Mouse (Mus musculus) stomach, embryonic 16.5 days (tissue): ENCODE measurements around the gene Acbd3. TPM values are rescaled to one million over a fixed set of nuclear protein-coding genes. Genes with fewer than 3 reads are reported as not detected.

Experiments used
- ATAC-seq: fragments of 200-750 bp; cut with Nextera tagmentation; 2 replicates; pipeline ENCODE4 v1.8.0; 2017; ENCODE audit warnings: moderate number of reproducible peaks, moderate TSS enrichment; ENCODE audit not compliant: insufficient read depth, low FRiP score
- H3K27ac ChIP-seq: fragments of 300-500 bp; sonication (generic); 2 replicates; pipeline ENCODE4 v1.5.1; 2014; ENCODE audit warnings: low read length
- H3K27me3 ChIP-seq: fragments of 300-500 bp; sonication (generic); 2 replicates; pipeline ENCODE4 v1.6.1; 2014; ENCODE audit warnings: low read length, control low read depth, mixed read lengths; ENCODE audit not compliant: control insufficient read depth, insufficient read depth
- H3K36me3 ChIP-seq: fragments of 300-500 bp; sonication (generic); 2 replicates; pipeline ENCODE4 v1.6.1; 2014; ENCODE audit warnings: low read length; ENCODE audit not compliant: control insufficient read depth, insufficient read depth
- H3K4me1 ChIP-seq: fragments of 300-500 bp; sonication (generic); 2 replicates; pipeline ENCODE4 v1.6.1; 2014; ENCODE audit warnings: low read length, control low read depth, mixed read lengths; ENCODE audit not compliant: control insufficient read depth, insufficient read depth
- H3K4me2 ChIP-seq: fragments of 300-500 bp; sonication (generic); 2 replicates; pipeline ENCODE4 v1.6.1; 2014; ENCODE audit warnings: low read depth, low read length, mixed read lengths
- H3K4me3 ChIP-seq: fragments of 300-500 bp; sonication (generic); replicated peaks from 2 replicates; pipeline ENCODE4 v1.5.1; 2014; ENCODE audit warnings: mild to moderate bottlenecking, low read length
- H3K9ac ChIP-seq: fragments of 300-500 bp; sonication (generic); 2 replicates; pipeline ENCODE4 v1.6.1; 2014; ENCODE audit warnings: low read length
- H3K9me3 ChIP-seq: fragments of 300-500 bp; sonication (generic); replicated peaks from 2 replicates; pipeline ENCODE4 v1.6.1; 2016; ENCODE audit warnings: low read length, control low read depth; ENCODE audit not compliant: control insufficient read depth
- WGBS: fragments of 180-500 bp; shearing (Covaris S2); extraction: QIAGEN DNeasy Blood & Tissue Kit; methylation state at CpG from one replicate; pipeline ENCODE4 v1.1.7; 2014; 5-methylcytosine and 5-hydroxymethylcytosine counted together
- polyA plus RNA-seq: library from polyadenylated mRNA; unstranded; fragments of >200 nt; fragmentation: Nextera tagmentation; extraction: Ambion mirVana; gene quantifications from 2 replicates; pipeline ENCODE4 v1.2.1, GENCODE M21; 2015

Acbd3 gene
- polyA plus RNA-seq, result 19.2 and 21.0 TPM in 2 replicates

DNA sequence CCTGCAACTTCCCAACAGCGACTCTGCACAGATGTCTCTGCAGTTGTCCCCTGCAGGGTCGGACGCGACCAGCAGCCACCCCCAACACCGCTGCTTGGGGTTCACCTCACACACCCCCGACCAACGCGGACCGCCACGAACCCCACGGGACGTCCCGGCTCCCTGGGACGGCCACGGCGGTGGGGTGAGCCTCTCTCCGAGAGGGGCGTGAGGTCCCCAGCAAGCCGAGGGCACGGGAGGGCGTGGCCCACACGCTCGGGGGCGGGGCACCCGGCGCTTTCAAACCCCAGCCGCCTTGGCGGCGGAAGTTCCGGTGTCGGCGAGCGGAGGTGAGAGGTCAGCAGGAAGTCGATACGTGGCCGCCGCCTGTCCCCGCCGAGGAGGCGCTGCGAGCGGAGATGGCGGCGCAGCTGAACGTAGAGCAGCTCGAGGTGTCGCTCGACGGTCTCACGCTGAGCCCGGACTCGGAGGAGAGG, at the start of gene Acbd3:
Acbd3 (plus strand) TSS at position 340 of the 476 bp plus-strand sequence.
- ATAC-seq, result peak; percentile 96
- no peaks in the 10 kb centered on the region for H3K27me3 ChIP-seq
- WGBS, result under 1% methylated on average over 52 of the region's 52 CpGs
- H3K4me2 ChIP-seq, result peak within 1 kb of the TSS; percentile 69
- peak within 1 kb of the TSS; percentile 82 for H3K4me3 ChIP-seq
- no peaks in the 10 kb centered on the region for H3K36me3 ChIP-seq
- H3K27ac ChIP-seq, result peak within 1 kb of the TSS; percentile 94
- H3K9me3 ChIP-seq, result no peaks in the 10 kb centered on the region
- peaks cover 21% of the 10 kb centered on the region for H3K4me1 ChIP-seq
- peak within 1 kb of the TSS; percentile 93 for H3K9ac ChIP-seq

DNA sequence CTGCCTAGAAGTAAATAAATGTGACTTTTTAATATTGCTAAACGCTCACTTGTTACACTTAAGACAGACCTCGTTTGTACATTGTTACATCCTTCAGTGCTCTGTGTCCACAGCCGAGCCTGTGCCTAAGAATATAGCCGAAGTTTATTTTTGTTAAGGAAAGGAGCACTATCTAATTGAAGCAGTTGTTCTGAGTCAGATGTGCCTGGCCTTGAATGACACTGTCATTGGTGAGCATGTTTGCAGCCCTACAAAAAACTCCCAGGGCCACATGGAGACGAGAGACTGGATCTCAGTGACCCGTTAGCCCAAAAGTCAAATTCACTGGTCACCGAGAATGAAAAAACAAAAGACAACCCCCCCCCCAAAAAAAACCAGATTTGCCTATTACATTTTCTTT, 34.6 kb upstream of the Acbd3 start:
- no peak overlapping the region for H3K4me3 ChIP-seq
- ATAC-seq, result no peak
- H3K4me1 ChIP-seq, result no peaks in the 10 kb centered on the region
- no peaks in the 10 kb centered on the region for H3K9me3 ChIP-seq
- WGBS, result 87% methylated on average over 7 of the region's 7 CpGs
- H3K27me3 ChIP-seq, result peaks cover 10% of the 10 kb centered on the region
- H3K4me2 ChIP-seq, result no peak overlapping the region
- no peaks in the 10 kb centered on the region; the same call in 1 of the 2 replicates for H3K36me3 ChIP-seq
- no peak overlapping the region for H3K27ac ChIP-seq
- H3K9ac ChIP-seq, result no peak overlapping the region

DNA sequence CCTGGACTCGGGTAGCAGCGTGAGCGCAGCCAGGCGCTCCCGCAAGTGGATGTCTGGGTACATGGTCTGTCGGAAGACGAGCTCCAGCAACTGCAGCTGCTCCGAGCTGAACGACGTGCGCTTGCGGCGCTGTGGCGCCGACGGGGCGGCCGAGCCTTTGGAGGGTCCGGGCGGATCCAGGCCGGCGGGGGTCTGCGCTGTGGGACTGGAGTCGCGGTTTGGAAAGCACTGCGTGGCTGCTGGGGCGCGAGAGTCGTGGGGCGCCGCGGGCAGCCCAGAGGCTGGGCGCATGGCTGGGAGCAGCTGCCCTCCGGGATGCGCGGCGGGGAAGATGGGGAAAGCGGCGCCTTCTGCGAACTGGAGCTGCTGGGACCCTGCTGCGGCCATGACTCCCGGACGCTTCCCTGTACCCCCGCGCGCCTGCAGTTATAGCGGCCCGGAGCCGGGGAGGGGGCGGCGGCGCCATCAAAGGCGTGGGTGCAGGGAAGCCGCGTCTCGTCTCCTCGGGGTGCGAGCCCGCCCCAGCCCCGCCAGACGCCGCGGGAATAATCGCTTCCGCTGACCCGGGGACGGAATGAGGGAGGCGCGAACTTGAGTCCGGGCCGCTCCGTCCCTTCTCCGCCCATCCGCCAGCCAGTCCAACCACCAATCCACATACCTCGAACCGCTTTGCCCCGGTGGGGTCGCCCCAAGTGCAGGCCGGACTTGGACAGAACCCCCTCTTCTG, 29.1 kb upstream of the Acbd3 start, which contains the start of gene Mixl1:
Mixl1 (minus strand) TSS at position 409 of the 727 bp plus-strand sequence.
- H3K4me2 ChIP-seq, result peak within 1 kb of the TSS; percentile 57
- H3K27ac ChIP-seq, result no peak within 1 kb of the TSS
- H3K9me3 ChIP-seq, result no peaks in the 10 kb centered on the region
- peak within 1 kb of the TSS; percentile 58 for H3K9ac ChIP-seq
- ATAC-seq, result no peak
- peak within 1 kb of the TSS; percentile 38 for H3K4me3 ChIP-seq
- H3K27me3 ChIP-seq, result peaks cover 31% of the 10 kb centered on the region
- WGBS, result 1% methylated on average over 75 of the region's 79 CpGs
- H3K4me1 ChIP-seq, result no peaks in the 10 kb centered on the region
- no peaks in the 10 kb centered on the region for H3K36me3 ChIP-seq

DNA sequence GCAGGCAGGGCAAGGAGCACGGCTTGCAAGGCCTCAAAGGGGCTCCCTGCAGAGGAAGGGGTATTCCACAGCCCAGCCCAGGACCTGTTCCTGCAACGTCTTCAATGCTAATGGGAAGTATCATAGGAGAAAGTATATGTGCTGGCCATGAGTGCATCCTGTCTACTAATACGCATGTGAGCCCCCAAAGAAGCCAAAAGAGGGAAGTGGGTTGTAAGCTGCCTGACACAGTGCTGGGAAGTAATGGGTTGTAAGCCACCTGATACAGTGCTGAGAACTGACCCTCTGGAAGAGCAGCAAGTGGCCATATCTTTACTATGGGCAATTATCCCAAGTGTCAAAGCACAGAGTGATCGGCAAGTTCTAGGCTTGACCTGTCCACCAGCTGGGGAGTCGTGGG, 27.8 kb upstream of the Acbd3 start:
- Histone ChIP-seq H3K27ac (no peak overlapping the region), H3K9ac (no peak overlapping the region), H3K36me3 (no peaks in the 10 kb centered on the region), H3K4me2 (no peak overlapping the region), H3K4me3 (no peak overlapping the region), H3K9me3 (no peaks in the 10 kb centered on the region), H3K4me1 (no peaks in the 10 kb centered on the region), H3K27me3 (peaks cover 31% of the 10 kb centered on the region)
- ATAC-seq, result no peak
- WGBS, result 61% methylated on average over 5 of the region's 5 CpGs

DNA sequence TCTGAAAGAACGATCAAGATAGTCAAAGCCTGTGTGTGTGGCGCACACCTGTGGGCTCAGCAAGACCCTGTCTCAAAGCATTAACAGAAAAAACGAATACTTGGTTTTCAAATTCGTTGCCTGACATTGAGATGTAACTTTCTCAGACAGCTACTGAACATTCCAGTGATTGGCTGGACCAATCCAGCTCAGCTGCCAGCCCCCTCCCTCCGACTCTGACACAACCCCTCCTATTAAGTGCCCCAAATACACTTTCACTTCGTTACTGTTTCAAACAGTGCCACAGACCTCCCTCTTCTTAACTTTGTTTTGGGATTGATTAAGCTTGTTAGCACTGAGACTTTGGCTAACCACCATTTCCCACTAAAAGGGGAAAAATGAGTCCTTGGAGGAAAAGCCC, 22.4 kb upstream of the Acbd3 start:
- Histone ChIP-seq H3K4me1 (no peaks in the 10 kb centered on the region), H3K36me3 (no peaks in the 10 kb centered on the region), H3K27me3 (peaks cover 3% of the 10 kb centered on the region; the same call in 1 of the 2 replicates), H3K4me3 (peak overlapping the region; percentile 22), H3K9ac (no peak overlapping the region), H3K4me2 (peak overlapping the region; percentile 36; the same call in 1 of the 2 replicates), H3K9me3 (no peaks in the 10 kb centered on the region), H3K27ac (no peak overlapping the region)
- WGBS, result 33% methylated on average over 6 of the region's 6 CpGs
- no peak for ATAC-seq

DNA sequence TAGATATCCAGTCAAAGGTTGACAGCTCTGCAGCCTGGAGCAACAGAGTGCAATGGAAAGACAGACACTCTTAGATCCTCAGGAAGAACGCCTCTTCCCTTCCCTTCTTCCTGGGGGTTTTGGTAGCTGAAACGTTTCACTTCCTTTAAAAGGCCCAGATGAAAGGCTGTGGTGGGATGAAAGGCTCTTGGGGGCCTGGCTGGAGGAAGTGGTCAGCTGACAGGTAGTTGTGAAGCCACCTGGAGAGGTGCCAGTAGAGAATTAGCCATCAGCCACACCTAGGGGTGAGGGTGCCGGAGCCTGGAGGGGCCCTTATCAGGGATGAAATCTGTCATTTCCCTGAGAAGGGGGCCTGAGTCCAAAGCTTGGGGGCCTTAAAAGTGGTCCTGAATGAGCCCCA, 18.5 kb upstream of the Acbd3 start:
- Histone ChIP-seq H3K4me3 (no peak overlapping the region), H3K9ac (no peak overlapping the region), H3K9me3 (no peaks in the 10 kb centered on the region), H3K4me1 (no peaks in the 10 kb centered on the region), H3K36me3 (no peaks in the 10 kb centered on the region), H3K27ac (no peak overlapping the region), H3K4me2 (no peak overlapping the region), H3K27me3 (no peaks in the 10 kb centered on the region)
- ATAC-seq, result no peak
- 42% methylated on average over 3 of the region's 3 CpGs for whole genome bisulfite sequencing

DNA sequence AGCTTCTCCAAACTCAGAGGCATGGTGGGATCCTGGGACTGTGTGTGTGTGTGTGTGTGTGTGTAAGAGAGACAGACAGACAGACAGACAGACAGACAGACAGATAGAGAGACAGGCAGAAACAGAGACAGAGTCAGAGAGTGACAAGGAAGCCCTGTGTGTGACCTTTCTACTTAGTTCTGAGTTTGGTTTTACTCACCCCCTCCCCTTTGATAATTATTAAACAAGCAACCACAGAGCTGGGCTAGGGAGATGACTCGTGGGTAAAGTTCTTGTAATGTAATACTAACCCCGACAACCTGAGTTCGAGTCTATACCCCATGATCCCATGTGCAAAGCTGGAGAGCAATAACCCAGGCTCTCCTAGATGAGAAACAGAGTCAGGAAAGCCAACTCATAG, 18.0 kb upstream of the Acbd3 start:
- 58% methylated on average over 3 of the region's 3 CpGs for WGBS
- no peaks in the 10 kb centered on the region for H3K27me3 ChIP-seq

DNA sequence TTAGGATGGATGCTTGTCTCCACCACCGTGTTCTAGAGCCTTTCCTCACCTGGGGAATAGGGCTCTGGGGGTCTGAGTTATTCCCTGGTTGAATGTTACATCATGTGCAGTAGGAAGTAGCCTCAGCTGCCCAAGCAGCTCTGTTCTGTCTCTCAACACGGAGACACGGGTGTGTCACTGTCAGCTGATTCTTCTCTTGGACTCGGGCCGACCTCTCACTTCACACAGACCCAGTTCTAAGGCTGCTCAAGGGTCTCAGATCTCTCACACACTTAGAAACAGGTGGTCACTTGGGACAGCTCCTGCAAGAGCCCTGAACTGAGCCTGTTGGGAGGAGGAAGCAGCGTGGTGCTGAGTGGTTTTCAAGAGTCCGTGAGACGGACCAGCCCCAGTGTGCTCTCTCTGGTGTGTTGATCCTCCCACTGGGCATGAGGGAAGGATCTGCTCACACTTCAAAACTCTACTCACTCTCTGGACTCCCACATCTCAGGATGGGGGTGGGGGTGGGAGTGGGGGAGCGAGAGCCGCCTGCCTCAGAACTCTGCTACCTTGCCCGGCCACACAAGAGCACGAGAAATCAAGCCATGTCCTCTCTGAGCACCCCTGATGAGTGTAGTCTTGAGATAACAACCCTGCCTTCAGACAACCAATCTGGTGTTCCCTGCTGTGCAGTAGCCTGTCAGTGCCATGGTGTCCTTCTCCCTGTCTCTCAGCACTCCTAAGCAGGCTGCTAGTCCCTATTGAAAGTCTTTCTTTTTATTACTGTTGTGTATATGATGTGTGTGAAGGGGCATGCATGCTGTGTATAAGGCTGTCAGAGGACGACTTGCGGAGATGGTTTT, 16.7 kb upstream of the Acbd3 start:
- Histone ChIP-seq H3K4me1 (no peaks in the 10 kb centered on the region), H3K9ac (no peak overlapping the region), H3K9me3 (no peaks in the 10 kb centered on the region), H3K27ac (no peak overlapping the region), H3K27me3 (no peaks in the 10 kb centered on the region), H3K36me3 (no peaks in the 10 kb centered on the region), H3K4me2 (no peak overlapping the region), H3K4me3 (no peak overlapping the region)
- 56% methylated on average over 14 of the region's 14 CpGs for WGBS
- ATAC-seq, result no peak

More for the DNA sequence above, 18.0 kb upstream of the Acbd3 start:
- no peaks in the 10 kb centered on the region for H3K36me3 ChIP-seq
- no peaks in the 10 kb centered on the region for H3K4me1 ChIP-seq
- no peak overlapping the region for H3K9ac ChIP-seq
- no peak overlapping the region for H3K27ac ChIP-seq
- ATAC-seq, result no peak
- H3K4me3 ChIP-seq, result no peak overlapping the region
- H3K4me2 ChIP-seq, result no peak overlapping the region
- H3K9me3 ChIP-seq, result no peaks in the 10 kb centered on the region

DNA sequence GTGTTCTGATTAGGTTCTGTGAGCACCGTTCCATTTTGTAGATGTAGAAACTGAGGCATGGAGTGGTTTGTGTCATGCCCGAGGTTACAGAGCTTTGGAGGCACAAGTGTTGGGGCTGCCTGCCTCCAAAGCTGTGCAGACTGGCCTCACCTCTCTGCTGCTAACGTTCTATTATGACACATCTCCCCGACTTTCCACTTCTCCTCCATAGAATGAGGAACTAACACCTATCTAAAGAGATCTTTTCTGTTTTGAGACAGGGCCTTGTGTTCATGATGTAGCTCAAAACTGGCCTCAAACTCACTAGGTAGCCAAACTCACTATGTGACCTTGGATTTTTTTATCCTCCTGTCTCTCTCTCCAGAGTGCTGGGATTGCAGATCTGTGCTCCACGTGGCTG, 7.1 kb upstream of the Acbd3 start:
- H3K4me2 ChIP-seq, result no peak overlapping the region
- no peaks in the 10 kb centered on the region for H3K27me3 ChIP-seq
- H3K27ac ChIP-seq, result no peak overlapping the region
- H3K4me3 ChIP-seq, result no peak overlapping the region
- no peaks in the 10 kb centered on the region for H3K9me3 ChIP-seq
- no peaks in the 10 kb centered on the region for H3K36me3 ChIP-seq
- no peaks in the 10 kb centered on the region for H3K4me1 ChIP-seq
- ATAC-seq, result no peak
- 74% methylated on average over 5 of the region's 5 CpGs for WGBS
- H3K9ac ChIP-seq, result no peak overlapping the region
